Mouse (Mus musculus): Measurements from ENCODE around the gene Dhx40. TPM values are rescaled to one million over a fixed set of nuclear protein-coding genes. Genes with fewer than 3 reads are reported as not detected.

Dhx40 gene
- polyA plus RNA-seq, 1 experiment from 2014 or later: 19.6 TPM

Other genes with a start within 250 kb of the Dhx40 start
- 104 and 128 TPM in 2 replicates for gene Vmp1, start 123.9 kb downstream of the Dhx40 start, polyA plus RNA-seq (2015; fragmentation: Nextera tagmentation; extraction: Ambion mirVana)
- 29.5 and 29.8 TPM in 2 replicates for gene Ptrh2, start 123.8 kb downstream of the Dhx40 start, polyA plus RNA-seq (2015; fragmentation: Nextera tagmentation; extraction: Ambion mirVana)
- 167 and 177 TPM in 2 replicates for gene Cltc, start 50.2 kb downstream of the Dhx40 start, polyA plus RNA-seq (2015; fragmentation: Nextera tagmentation; extraction: Ambion mirVana)
- 5.7 and 6.5 TPM in 2 replicates for gene Ypel2, start 186.0 kb upstream of the Dhx40 start, polyA plus RNA-seq (2015; fragmentation: Nextera tagmentation; extraction: Ambion mirVana)

Data from midbrain, embryonic 16.5 days (tissue).